Mouse (Mus musculus): ENCODE results near the gene Atxn2. TPM values are rescaled to one million over a fixed set of nuclear protein-coding genes. Genes with fewer than 3 reads are reported as not detected.

Gene Atxn2
- polyA plus RNA-seq, 1 experiment from 2014 or later, result 74.4 TPM

GRCm38 (mm10) chr5:121700496-121700895 is 10.6 kb upstream of the Atxn2 start:
- Histone ChIP-seq H3K27ac (replicated peaks; ENCODE audit: low read depth, low read length) (no peak overlapping the region), H3K36me3 (ENCODE audit: control insufficient read depth, insufficient read depth, low read length) (no peaks in the 10 kb centered on the region), H3K27me3 (ENCODE audit: control insufficient read depth, insufficient read depth, low read length) (no peaks in the 10 kb centered on the region), H3K9ac (ENCODE audit: low read length) (0 out of 2 replicates have a peak overlapping the region, but pooled peaks have one; percentile 12), H3K9me3 (ENCODE audit: control insufficient read depth, low read length) (no peaks in the 10 kb centered on the region), H3K4me1 (ENCODE audit: control insufficient read depth, insufficient read depth, low read length) (no peaks in the 10 kb centered on the region), H3K4me2 (ENCODE audit: low read depth, severe bottlenecking) (no peak overlapping the region), H3K4me3 (ENCODE audit: low read depth, low read length) (no peak overlapping the region)
- DNase-seq (ENCODE audit: low spot score) (no peak), ATAC-seq (ENCODE audit: insufficient number of reproducible peaks, low FRiP score, low TSS enrichment, low read depth) (no peak)
- WGBS, result 30% methylated on average over 11 of the region's 11 CpGs

- DNase-seq (ENCODE audit: low spot score), result no peak
These were observed 9.9 kb upstream of the Atxn2 start for GRCm38 (mm10) chr5:121701111-121701769.

GRCm38 (mm10) chr5:121703341-121703740 is 7.8 kb upstream of the Atxn2 start:
- no peak overlapping the region for H3K4me2 ChIP-seq (ENCODE audit: low read depth, severe bottlenecking)
- H3K27me3 ChIP-seq (ENCODE audit: control insufficient read depth, insufficient read depth, low read length), result no peaks in the 10 kb centered on the region
- H3K4me1 ChIP-seq (ENCODE audit: control insufficient read depth, insufficient read depth, low read length), result no peaks in the 10 kb centered on the region
- H3K9ac ChIP-seq (ENCODE audit: low read length), result no peak overlapping the region
- 53% methylated on average over 1 of the region's 1 CpGs for WGBS
- no peak overlapping the region for H3K27ac ChIP-seq (replicated peaks; ENCODE audit: low read depth, low read length)
- H3K4me3 ChIP-seq (ENCODE audit: low read depth, low read length), result no peak overlapping the region
- H3K9me3 ChIP-seq (ENCODE audit: control insufficient read depth, low read length), result no peaks in the 10 kb centered on the region
- H3K36me3 ChIP-seq (ENCODE audit: control insufficient read depth, insufficient read depth, low read length), result no peaks in the 10 kb centered on the region
- ATAC-seq (ENCODE audit: insufficient number of reproducible peaks, low FRiP score, low TSS enrichment, low read depth) (no peak), DNase-seq (ENCODE audit: low spot score) (no peak)

More at GRCm38 (mm10) chr5:121701111-121701769, 9.9 kb upstream of the Atxn2 start:
- Histone ChIP-seq H3K4me1 (ENCODE audit: control insufficient read depth, insufficient read depth, low read length) (no peaks in the 10 kb centered on the region), H3K27me3 (ENCODE audit: control insufficient read depth, insufficient read depth, low read length) (no peaks in the 10 kb centered on the region), H3K4me3 (ENCODE audit: low read depth, low read length) (no peak overlapping the region), H3K36me3 (ENCODE audit: control insufficient read depth, insufficient read depth, low read length) (no peaks in the 10 kb centered on the region), H3K9me3 (ENCODE audit: control insufficient read depth, low read length) (no peaks in the 10 kb centered on the region), H3K27ac (replicated peaks; ENCODE audit: low read depth, low read length) (no peak overlapping the region), H3K4me2 (ENCODE audit: low read depth, severe bottlenecking) (no peak overlapping the region), H3K9ac (ENCODE audit: low read length) (no peak overlapping the region)
- WGBS, result 58% methylated on average over 8 of the region's 8 CpGs
- ATAC-seq (ENCODE audit: insufficient number of reproducible peaks, low FRiP score, low TSS enrichment, low read depth), result no peak

GRCm38 (mm10) chr5:121704512-121705248 is 6.5 kb upstream of the Atxn2 start:
- WGBS, result 13% methylated on average over 20 of the region's 20 CpGs
- DNase-seq (ENCODE audit: low spot score), result no peak
- Histone ChIP-seq H3K4me3 (ENCODE audit: low read depth, low read length) (no peak overlapping the region), H3K4me2 (ENCODE audit: low read depth, severe bottlenecking) (peak overlapping the region; percentile 27; the same call in 1 of the 2 replicates), H3K27ac (replicated peaks; ENCODE audit: low read depth, low read length) (no peak overlapping the region), H3K27me3 (ENCODE audit: control insufficient read depth, insufficient read depth, low read length) (no peaks in the 10 kb centered on the region), H3K9me3 (ENCODE audit: control insufficient read depth, low read length) (no peaks in the 10 kb centered on the region), H3K4me1 (ENCODE audit: control insufficient read depth, insufficient read depth, low read length) (no peaks in the 10 kb centered on the region), H3K9ac (ENCODE audit: low read length) (no peak overlapping the region), H3K36me3 (ENCODE audit: control insufficient read depth, insufficient read depth, low read length) (no peaks in the 10 kb centered on the region)
- ATAC-seq (ENCODE audit: insufficient number of reproducible peaks, low FRiP score, low TSS enrichment, low read depth), result no peak

- Histone ChIP-seq H3K9me3 (ENCODE audit: control insufficient read depth, low read length) (no peaks in the 10 kb centered on the region), H3K9ac (ENCODE audit: low read length) (no peak overlapping the region), H3K4me3 (ENCODE audit: low read depth, low read length) (no peak overlapping the region), H3K4me2 (ENCODE audit: low read depth, severe bottlenecking) (peak overlapping the region; percentile 63; the same call in 1 of the 2 replicates), H3K4me1 (ENCODE audit: control insufficient read depth, insufficient read depth, low read length) (peaks cover 10% of the 10 kb centered on the region; the same call in 1 of the 2 replicates), H3K27me3 (ENCODE audit: control insufficient read depth, insufficient read depth, low read length) (no peaks in the 10 kb centered on the region), H3K27ac (replicated peaks; ENCODE audit: low read depth, low read length) (no peak overlapping the region), H3K36me3 (ENCODE audit: control insufficient read depth, insufficient read depth, low read length) (no peaks in the 10 kb centered on the region)
- 38% methylated on average over 2 of the region's 2 CpGs for WGBS
- ATAC-seq (ENCODE audit: insufficient number of reproducible peaks, low FRiP score, low TSS enrichment, low read depth) (no peak), DNase-seq (ENCODE audit: low spot score) (no peak)
These were observed 735 bp upstream of the Atxn2 start for GRCm38 (mm10) chr5:121710402-121710801.

- Histone ChIP-seq H3K36me3 (ENCODE audit: control insufficient read depth, insufficient read depth, low read length) (no peaks in the 10 kb centered on the region), H3K9me3 (ENCODE audit: control insufficient read depth, low read length) (no peaks in the 10 kb centered on the region), H3K27me3 (ENCODE audit: control insufficient read depth, insufficient read depth, low read length) (no peaks in the 10 kb centered on the region), H3K4me2 (ENCODE audit: low read depth, severe bottlenecking) (peak overlapping the region; percentile 63), H3K9ac (ENCODE audit: low read length) (peak overlapping the region; percentile 95), H3K4me1 (ENCODE audit: control insufficient read depth, insufficient read depth, low read length) (peaks cover 10% of the 10 kb centered on the region; the same call in 1 of the 2 replicates), H3K27ac (replicated peaks; ENCODE audit: low read depth, low read length) (peak overlapping the region; percentile 97; the same call in 1 of the 2 replicates), H3K4me3 (ENCODE audit: low read depth, low read length) (peak overlapping the region; percentile 100)
- ATAC-seq (ENCODE audit: insufficient number of reproducible peaks, low FRiP score, low TSS enrichment, low read depth) (no peak; the same call in 1 of the 2 replicates), DNase-seq (ENCODE audit: low spot score) (no peak)
- under 1% methylated on average over 12 of the region's 12 CpGs for WGBS
These were observed 325 bp upstream of the Atxn2 start for GRCm38 (mm10) chr5:121710851-121711173.

- Histone ChIP-seq H3K4me3 (ENCODE audit: low read depth, low read length) (peak overlapping the region; percentile 100), H3K27ac (replicated peaks; ENCODE audit: low read depth, low read length) (peak overlapping the region; percentile 97), H3K9ac (ENCODE audit: low read length) (peak overlapping the region; percentile 95), H3K4me2 (ENCODE audit: low read depth, severe bottlenecking) (peak overlapping the region; percentile 59), H3K4me1 (ENCODE audit: control insufficient read depth, insufficient read depth, low read length) (peaks cover 14% of the 10 kb centered on the region; the same call in 1 of the 2 replicates), H3K27me3 (ENCODE audit: control insufficient read depth, insufficient read depth, low read length) (no peaks in the 10 kb centered on the region), H3K36me3 (ENCODE audit: control insufficient read depth, insufficient read depth, low read length) (peaks cover 2% of the 10 kb centered on the region; the same call in 1 of the 2 replicates), H3K9me3 (ENCODE audit: control insufficient read depth, low read length) (no peaks in the 10 kb centered on the region)
- ATAC-seq (ENCODE audit: insufficient number of reproducible peaks, low FRiP score, low TSS enrichment, low read depth), result peak; percentile 38; the same call in 1 of the 2 replicates
- DNase-seq (ENCODE audit: low spot score), result no peak
- WGBS, result under 1% methylated on average over 54 of the region's 57 CpGs
These were observed 743 bp downstream of the Atxn2 start for GRCm38 (mm10) chr5:121711928-121712231.

- H3K9me3 ChIP-seq (ENCODE audit: control insufficient read depth, low read length), result no peaks in the 10 kb centered on the region
- H3K4me1 ChIP-seq (ENCODE audit: control insufficient read depth, insufficient read depth, low read length), result peaks cover 14% of the 10 kb centered on the region; the same call in 1 of the 2 replicates
- peaks cover 2% of the 10 kb centered on the region; the same call in 1 of the 2 replicates for H3K36me3 ChIP-seq (ENCODE audit: control insufficient read depth, insufficient read depth, low read length)
- H3K9ac ChIP-seq (ENCODE audit: low read length), result peak overlapping the region; percentile 95
- no peaks in the 10 kb centered on the region for H3K27me3 ChIP-seq (ENCODE audit: control insufficient read depth, insufficient read depth, low read length)
- H3K4me2 ChIP-seq (ENCODE audit: low read depth, severe bottlenecking), result peak overlapping the region; percentile 59
- ATAC-seq (ENCODE audit: insufficient number of reproducible peaks, low FRiP score, low TSS enrichment, low read depth), result peak; percentile 45; the same call in 1 of the 2 replicates
- H3K4me3 ChIP-seq (ENCODE audit: low read depth, low read length), result peak overlapping the region; percentile 100
- under 1% methylated on average over 36 of the region's 66 CpGs for WGBS
- peak overlapping the region; percentile 97 for H3K27ac ChIP-seq (replicated peaks; ENCODE audit: low read depth, low read length)
- DNase-seq (ENCODE audit: low spot score), result peak; percentile 70
These were observed 1.2 kb downstream of the Atxn2 start for GRCm38 (mm10) chr5:121712232-121712933.
